Mouse (Mus musculus): Measurements from ENCODE around the gene Tex33.

GRCm38 (mm10) chr15:78442231-78442630 is 46.5 kb upstream of the Tex33 start:
- no peak for TF ChIP-seq MXI1 (IDR thresholded peaks at IDR 0.05; ENCODE audit: low read depth, low read length)
- no peak for TF ChIP-seq CTCF (IDR thresholded peaks at IDR 0.05 in 2 of 3, conservative IDR thresholded peaks at IDR 0.05 in 1 of 3; ENCODE audit: control insufficient read depth in 1 of 3, insufficient read depth in 1 of 3, low read depth in 2 of 3, low read length in 3 of 3, poor library complexity in 1 of 3, severe bottlenecking in 1 of 3)
- no peak for TF ChIP-seq USF2 (IDR thresholded peaks at IDR 0.05; ENCODE audit: borderline replicate concordance in 1 of 2, insufficient read depth in 1 of 2, low read depth in 1 of 2, low read length in 2 of 2)
- no peak for TF ChIP-seq UBTF (IDR thresholded peaks at IDR 0.05; ENCODE audit: borderline replicate concordance, insufficient read depth, low read depth, low read length)
- no peak for TF ChIP-seq POLR2A (IDR thresholded peaks at IDR 0.05; ENCODE audit: control insufficient read depth in 1 of 2, insufficient read depth in 1 of 2, low read depth in 1 of 2, low read length in 2 of 2, poor library complexity in 1 of 2)
- no peak for TF ChIP-seq GATA1 (IDR thresholded peaks at IDR 0.05; ENCODE audit: low read depth, low read length)
- no peak for TF ChIP-seq BHLHE40 (IDR thresholded peaks at IDR 0.05; ENCODE audit: borderline replicate concordance, low read depth, low read length)
- no peak for TF ChIP-seq TCF12 (IDR thresholded peaks at IDR 0.05; ENCODE audit: low read depth, low read length)
- TF ChIP-seq MYC (IDR thresholded peaks at IDR 0.05; ENCODE audit: low read depth, low read length), result no peak
- TF ChIP-seq MEF2A (IDR thresholded peaks at IDR 0.05; ENCODE audit: extremely low read depth, insufficient replicate concordance, low read depth, low read length, poor library complexity, severe bottlenecking), result no peak
- TF ChIP-seq CHD1 (IDR thresholded peaks at IDR 0.05; ENCODE audit: low read depth, low read length), result no peak

Measured in MEL (cell line).